Mouse (Mus musculus) brain, embryonic 14.5 days (tissue): ENCODE data around the gene Cog5.

ENCODE experiments used
- CTCF ChIP-seq: fragments of 200-500 bp; IDR thresholded peaks from 2 replicates; pipeline ENCODE4 v1.5.1; 2012; ENCODE audit warnings: inconsistent platforms, mild to moderate bottlenecking, moderate library complexity, borderline replicate concordance; ENCODE audit not compliant: insufficient read depth, insufficient read length; ENCODE audit errors: extremely low read depth
- POLR2A ChIP-seq: fragments of 200-500 bp; IDR thresholded peaks from 2 replicates; pipeline ENCODE4 v1.6.1; 2012; ENCODE audit warnings: mild to moderate bottlenecking, inconsistent platforms, borderline replicate concordance; ENCODE audit not compliant: poor library complexity, insufficient read depth, insufficient read length, severe bottlenecking; ENCODE audit errors: extremely low read depth

GRCm38 (mm10) chr12:31943020-31943654 lies 288.5 kb downstream of the Cog5 start:
- TF ChIP-seq CTCF (no peak), POLR2A (no peak)
